Mouse (Mus musculus) stomach, postnatal 0 days (tissue): Measurements from ENCODE around the gene Ntm.

Experiments
- CTCF ChIP-seq: IDR thresholded peaks from 2 replicates; pipeline ENCODE4 v1.5.1; 2016; ENCODE audit warnings: antibody characterized with exemption, low read depth, mild to moderate bottlenecking, moderate library complexity
- EP300 ChIP-seq: optimal IDR thresholded peaks from 2 replicates; pipeline ENCODE3; 2016; ENCODE audit warnings: antibody characterized with exemption

GRCm38 (mm10) chr9:29732895-29733294, 230.0 kb downstream of the Ntm start:
- TF ChIP-seq CTCF (no peak), EP300 (no peak)
